Mouse (Mus musculus) heart, adult 2 months (tissue): Measurements from ENCODE around the gene Fn3k.

Experiments
- CTCF ChIP-seq: fragments of 200-600 bp; IDR thresholded peaks from 2 replicates; pipeline ENCODE4 v1.8.1; 2022; ENCODE audit warnings: antibody characterized with exemption, mild to moderate bottlenecking, moderate library complexity
- EP300 ChIP-seq: fragments of 200-500 bp; IDR thresholded peaks from 2 replicates; pipeline ENCODE4 v1.6.1; 2011; ENCODE audit warnings: low read depth, low read length, control low read depth; ENCODE audit not compliant: insufficient read depth
- POLR2A ChIP-seq: fragments of 200-500 bp; IDR thresholded peaks from 2 replicates; pipeline ENCODE4 v1.6.1; 2011; ENCODE audit warnings: mild to moderate bottlenecking, low read depth, low read length, control low read depth; ENCODE audit not compliant: insufficient read depth

DNA sequence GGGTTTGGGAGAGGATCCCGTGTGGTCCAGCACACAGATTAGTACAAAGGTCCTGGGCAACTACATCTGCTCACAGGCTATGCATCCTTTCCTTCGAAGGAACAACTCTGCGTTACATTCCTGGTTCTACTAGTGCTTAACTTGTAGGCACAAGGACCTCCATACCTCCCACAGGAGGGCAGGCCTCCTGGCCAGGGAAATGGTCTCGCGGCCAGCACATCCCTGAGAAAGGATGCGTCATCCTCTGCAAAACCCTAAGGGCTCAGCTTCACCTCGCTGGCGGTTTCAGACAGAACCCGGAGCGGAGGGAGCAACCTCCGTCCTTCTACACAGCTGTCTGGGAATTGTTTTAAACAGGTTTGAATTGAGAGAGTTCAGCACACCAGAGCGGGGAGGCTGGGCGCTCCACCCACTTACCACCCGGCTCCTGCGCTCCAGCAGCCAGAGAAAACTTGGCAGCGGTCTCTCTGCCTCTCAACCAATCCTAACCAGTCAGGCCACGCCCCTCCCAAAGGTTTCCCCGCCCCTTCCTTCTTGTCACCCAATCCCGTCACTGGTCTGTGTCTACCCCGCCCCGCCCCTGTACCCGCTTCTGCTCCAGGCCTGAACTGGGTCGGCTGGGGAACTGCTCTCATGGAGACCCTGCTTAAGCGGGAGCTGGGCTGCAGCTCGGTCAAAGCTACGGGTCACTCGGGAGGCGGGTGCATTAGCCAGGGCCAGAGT lies 13.7 kb upstream of the Fn3k start, which contains the start of gene Fn3krp:
- TF ChIP-seq CTCF (peak; percentile 27; the same call in 1 of the 2 replicates), EP300 (no peak), POLR2A (peak; percentile 85)
